Mouse (Mus musculus): ENCODE data around the gene Gm10447.
"Not testable (repeated sequence)": the region's sequence is repeated elsewhere in the genome, so short reads cannot be mapped to it uniquely, and the experiment has no call there.

The Gm10447 gene

DNA sequence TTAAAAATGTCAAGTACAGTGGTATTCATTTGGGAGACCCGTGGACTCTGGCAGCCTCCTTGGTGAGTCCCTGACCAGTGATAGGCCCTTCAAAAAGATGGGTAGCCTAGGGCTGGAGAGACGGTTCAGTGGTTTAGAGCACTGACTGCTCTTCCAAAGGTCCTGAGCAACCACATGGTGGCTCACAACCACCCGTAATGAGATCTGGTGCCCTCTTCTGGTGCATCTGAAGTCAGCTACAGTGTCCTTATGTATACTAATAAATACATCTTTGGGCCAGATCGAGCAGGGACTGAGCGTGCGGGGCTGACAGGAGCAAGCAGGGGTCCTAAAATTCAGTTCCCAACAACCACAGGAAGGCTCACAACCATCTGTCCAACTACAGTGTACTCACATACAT is 13.0 kb downstream of the Gm10447 start:
- no peak for DNase-seq (ENCODE audit: low spot score in 2 of 2)

DNA sequence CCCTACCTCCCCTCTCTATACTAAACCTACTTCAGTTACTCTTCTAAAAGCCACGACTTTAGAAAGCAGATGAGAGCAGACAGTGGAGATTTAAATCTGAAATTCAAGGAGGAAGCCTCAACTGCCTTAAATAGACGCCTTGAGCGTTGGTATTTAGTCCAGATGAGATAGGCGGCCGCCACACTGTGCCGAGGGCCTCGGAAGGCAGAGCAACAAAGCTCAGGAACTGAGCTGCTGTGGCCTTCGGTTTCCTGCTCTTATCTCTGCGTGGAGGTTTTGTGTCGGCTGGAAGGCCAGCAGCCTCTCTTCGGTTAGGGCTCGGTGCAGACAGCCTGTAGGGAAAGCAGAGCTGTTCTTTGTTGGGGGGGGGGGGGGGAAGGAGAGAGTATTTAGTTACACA is 15.0 kb downstream of the Gm10447 start:
- DNase-seq (ENCODE audit: low spot score in 2 of 2): no peak

DNA sequence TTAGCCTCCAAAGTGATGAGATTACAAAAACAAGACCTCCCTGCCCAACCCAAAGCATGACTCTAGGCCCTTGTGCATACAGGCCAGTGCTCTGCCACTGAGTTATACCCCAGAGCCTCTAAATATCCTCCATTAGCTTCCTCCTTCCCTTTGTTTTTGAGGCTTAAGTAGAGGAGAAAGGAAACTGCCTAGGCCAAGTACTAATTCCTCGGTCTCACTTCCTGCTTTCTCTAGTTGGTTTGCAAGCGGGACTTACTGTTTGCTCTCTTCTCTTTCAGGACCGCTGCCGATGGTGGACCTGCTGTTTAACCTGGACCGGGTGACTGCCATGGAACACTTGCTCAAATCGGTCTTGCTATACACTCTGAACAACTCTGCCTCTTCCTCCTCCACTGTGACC is 20.6 kb downstream of the Gm10447 start:
- DNase-seq (ENCODE audit: low spot score in 2 of 2): no peak

DNA sequence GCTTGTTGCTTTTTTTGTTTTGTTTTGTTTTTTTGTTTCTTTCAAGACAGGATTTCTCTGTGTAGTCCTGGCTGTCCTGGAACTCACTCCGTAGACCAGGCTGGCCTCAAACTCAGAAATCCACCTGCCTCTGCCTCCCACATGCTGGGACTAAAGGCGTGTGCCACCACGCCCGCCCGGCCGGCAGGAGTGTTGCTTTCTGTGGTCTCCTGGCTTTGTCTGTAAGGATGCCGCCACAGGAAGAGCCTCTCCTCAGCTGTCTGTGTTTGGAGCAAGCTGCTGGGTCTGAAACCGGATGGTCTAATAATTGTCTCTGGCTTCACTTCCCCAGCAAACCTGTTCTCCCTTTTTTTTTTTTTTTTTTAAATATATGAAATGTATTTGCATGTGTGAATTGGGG is 21.4 kb downstream of the Gm10447 start:
- no peak for DNase-seq (ENCODE audit: low spot score in 2 of 2)

DNA sequence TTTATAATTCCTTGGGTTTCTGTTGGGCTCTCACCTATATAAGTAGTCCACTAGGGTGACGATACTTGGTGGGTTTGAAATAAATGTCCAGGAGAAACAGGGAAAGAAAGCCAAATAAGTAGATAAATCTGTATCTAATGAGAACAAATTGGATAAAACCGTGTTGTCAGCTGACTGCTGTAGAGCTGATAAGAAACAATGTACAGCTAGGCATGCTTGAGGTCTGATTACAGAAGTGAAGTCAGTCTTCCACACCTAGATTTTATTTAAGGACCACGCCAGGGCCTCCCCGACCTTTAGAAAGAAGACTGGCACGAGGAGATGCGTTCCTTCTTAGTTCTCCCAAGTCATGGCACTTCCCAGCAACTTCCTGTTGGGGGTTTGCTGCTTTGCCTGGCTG is 23.9 kb downstream of the Gm10447 start:
- no peak for DNase-seq (ENCODE audit: low spot score in 2 of 2)

DNA sequence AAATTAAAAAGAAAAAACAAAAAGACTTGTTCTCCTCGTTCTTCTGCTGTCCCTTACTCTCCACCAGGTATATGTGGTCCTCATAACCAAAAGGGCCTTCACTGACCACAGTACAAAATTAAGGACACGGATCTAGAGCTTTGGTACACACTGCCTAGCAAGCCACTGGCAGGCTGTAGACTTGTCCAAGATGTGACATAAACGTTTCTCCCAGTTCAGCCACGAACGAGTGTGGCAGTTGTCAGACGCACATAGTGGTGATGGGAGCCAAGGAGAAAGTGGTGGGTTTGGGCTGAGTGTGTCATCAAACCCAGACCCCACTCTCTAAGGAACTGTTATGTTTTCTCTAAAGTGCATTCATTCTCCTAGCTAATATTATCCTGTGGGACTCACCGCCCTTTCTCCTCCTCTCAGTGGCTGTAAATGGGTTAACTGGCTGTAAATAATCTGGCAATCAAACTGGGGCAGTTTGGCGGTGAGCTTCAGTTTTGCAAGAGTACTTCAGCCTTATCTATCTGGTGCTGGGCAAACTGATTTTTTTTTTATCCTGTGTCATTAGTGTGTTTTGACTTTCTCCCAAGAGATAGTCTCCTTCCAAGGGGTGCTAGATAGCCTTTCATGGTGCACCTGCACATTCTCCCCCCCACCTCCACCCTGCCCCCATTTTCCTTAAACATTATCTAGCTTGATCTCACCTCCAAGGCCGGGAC is 25.4 kb downstream of the Gm10447 start:
- no peak for DNase-seq (ENCODE audit: low spot score in 2 of 2)

DNA sequence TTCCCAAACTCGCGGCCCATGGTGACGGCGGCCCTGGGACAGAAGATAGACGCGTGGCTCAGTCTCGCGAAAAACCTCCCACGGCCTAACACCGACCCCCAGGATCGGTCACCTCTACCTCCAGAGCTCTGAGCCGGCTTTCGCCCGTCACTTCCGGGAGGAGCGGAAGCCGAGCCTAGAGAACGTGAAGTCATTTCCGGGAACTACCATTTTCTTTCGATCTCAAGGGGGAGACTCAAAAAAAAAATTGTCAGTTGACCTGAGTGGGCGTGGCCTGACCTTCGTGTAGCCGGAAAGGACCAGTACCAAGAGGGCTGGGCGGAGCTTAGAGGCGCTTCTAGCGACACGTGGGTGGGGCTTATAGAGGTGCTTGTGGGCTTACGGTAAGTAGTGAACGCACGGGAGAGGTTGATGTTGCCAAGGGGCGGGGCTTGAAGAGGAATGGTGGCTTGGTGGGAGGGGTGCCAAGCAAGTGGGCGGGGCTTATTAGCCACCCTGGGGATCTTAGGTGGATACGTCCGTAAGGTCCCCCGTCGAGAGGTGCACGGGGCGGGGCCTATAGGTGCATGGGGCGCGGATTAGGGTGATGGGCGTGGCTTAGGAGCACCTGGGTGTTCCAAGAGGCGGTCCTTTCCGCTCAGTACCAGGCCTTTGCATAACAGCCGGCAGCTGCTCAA is 26.1 kb downstream of the Gm10447 start, which contains the start of the genes Uqcrq and Gdf9:
TSS of gene Uqcrq (minus strand) at position 162 of the 677 bp plus-strand sequence.
TSS of gene Gdf9 (plus strand) at position 354 of the 677 bp plus-strand sequence.
- peak; percentile 99 for DNase-seq (ENCODE audit: low spot score in 2 of 2)

DNA sequence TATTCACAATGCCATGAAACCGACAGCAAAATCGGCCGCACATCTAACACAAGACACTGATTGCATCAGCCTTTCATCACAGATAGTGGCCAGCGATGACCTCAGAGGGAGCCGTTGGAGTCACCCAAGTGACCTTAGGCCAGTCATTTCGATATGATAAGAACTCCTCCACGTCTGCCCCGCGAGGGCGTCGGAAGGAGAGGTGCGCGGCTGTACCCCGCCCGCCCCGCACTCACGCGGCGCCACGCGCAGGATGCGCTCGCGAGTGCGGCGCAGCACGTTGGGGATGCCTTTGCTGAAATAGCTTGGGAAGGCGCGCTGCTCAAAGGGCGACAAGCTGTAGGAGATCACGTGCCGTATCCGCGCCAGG is 26.6 kb downstream of the Gm10447 start:
- DNase-seq (ENCODE audit: low spot score in 2 of 2): no peak

DNA sequence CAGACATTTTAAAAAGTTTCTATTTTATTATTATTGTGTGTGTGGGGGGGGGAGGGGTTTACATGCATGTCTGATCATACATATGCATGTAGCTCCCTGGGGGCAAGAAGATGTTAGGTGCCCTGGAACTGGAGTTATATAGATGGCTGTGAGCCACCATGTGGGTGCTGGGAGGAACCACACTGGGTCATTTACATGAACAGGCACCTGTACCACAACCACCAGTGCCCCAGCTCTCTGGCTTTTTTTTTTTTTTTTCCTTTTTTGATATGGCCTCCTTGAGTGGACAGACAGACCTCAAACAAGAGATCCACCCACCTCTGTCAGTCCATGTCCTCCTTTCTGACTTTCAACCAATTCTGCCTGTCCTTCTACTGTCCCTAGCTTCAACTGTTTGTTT is 27.7 kb downstream of the Gm10447 start:
- no peak for DNase-seq (ENCODE audit: low spot score in 2 of 2)

DNA sequence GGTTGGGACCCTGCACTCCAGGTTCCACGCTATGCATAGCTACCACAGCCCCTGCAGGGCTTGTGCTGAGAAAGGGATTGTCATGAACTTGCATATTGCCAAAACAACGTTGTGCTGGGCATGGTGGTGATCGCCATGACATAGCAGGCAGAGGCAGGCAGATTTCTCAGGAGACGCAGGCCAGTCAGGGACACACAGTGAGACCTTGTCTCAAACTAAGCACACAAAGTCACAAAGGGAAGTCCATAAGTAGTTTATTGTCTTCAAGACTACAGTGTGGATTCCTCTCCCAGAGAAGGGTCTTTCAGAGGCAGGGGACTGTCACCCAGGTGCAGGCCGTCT is 28.2 kb downstream of the Gm10447 start:
- DNase-seq (ENCODE audit: low spot score in 2 of 2): no peak

DNA sequence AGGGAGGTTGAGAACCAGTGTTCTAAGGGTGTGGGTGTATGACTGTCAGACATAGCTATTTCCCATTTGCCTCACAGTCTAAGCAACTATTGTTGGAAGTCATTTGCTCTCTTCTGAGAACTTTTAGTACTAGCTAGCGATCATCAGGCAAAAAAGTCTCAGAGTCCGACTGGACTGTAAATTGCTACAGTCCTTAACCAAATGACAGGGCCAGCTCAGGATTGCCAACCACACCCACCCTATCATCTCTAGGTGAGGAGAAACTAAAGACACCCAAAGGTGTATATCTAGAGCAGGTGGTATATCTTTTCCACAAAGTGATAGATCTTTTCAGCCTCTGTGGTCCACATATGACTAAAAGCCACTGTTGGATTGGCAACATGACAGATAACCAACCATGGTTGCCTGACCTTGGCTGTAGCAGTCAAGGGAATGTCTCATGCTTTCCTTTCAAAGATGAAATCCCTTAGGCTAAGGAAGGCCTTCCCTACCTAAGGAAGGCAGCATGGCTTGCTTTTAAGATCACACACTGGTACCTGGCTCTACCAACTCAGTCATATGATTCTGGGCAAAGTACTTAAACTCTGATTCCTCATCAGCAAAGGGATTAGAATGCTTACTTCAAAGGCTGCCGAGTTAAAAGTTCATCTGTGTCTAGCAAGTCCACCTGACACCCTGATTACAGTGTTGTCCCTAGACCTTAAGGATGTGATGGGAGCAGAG is 28.8 kb downstream of the Gm10447 start:
- no peak for DNase-seq (ENCODE audit: low spot score in 2 of 2)

DNA sequence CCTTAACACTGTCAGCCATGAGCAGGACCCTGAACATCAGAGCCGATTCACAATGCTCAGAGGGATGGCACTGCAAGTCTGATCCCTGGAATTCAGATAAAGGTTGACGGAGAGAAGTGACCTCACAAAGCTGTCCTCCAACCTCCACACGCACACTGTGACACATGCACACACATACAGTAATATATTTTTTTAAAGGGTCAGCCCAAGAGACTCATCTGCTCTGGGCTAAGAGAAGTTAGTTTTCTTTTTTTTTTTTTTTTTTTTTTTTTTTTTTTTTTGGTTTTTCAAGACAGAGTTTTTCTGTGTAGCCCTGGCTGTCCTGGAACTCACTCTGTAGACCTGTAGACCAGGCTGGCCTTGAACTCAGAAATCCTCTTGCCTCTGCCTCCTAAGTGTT is 30.0 kb downstream of the Gm10447 start:
- not testable (repeated sequence) for DNase-seq (ENCODE audit: low spot score in 2 of 2)

DNA sequence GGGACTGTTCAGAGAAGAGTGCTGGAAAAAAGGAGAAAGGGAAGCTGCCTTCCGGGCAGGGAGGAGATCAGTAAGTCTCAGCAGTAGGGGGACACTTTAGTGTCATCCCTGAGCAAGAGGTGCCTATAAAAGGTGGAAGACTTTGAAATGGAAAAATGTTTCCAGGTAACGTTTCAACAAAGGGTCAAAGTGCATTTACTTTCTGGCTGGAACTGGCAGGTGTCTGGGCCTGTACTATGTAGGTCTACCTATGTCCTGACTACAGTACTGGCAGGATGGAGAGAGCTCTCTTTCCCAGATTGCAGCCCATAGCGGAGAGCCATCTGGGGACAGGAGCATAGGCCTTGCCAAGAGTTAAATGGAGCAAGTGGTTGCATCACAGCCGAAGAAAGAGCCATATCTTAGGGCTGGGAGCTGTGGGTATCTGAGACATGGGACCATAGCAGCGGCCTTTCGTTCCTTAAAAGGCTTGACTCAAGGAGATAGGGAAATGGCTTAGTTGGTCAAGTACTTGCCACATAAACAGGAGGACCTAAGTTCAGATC is 31.1 kb downstream of the Gm10447 start:
- no peak for DNase-seq (ENCODE audit: low spot score in 2 of 2)

DNA sequence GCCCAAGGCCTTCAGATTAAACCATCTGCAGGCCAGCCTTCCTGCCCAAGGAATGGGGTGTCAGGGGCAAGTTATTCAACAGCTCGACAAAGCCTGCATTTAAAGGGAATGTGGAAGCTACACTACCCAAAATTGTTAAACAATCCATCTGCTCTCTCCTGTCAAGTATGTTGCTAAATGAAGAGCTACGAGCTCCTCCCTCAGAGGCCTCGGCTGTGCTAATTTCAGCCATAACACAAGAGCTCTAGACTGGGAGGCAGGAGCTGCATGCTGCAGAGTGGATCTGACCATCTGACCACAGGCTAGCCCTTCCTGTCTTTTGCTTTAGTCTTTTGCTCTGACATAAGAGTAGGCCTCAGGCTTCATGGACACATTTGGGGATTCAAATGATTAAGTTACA is 31.7 kb downstream of the Gm10447 start:
- no peak for DNase-seq (ENCODE audit: low spot score in 2 of 2)

DNA sequence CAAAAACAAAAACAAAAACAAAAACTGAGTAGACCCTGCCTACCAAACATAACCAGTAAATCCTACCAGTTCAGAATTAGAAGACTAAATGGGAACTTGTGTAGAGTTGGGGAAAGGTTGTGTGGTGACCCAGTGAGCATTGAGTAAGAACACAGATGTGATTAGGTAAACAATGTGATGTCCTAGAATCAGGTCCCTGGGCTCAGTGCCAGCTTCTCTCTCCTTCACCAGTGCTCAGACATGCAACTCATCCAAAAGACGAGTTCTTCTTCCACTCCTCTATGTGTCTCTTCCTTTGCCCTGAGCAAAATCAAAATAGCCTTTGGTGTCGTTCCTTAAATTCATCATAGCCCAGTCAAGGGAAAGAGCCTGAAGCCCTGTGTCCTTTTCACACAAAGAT is 32.1 kb downstream of the Gm10447 start:
- no peak for DNase-seq (ENCODE audit: low spot score in 2 of 2)

DNA sequence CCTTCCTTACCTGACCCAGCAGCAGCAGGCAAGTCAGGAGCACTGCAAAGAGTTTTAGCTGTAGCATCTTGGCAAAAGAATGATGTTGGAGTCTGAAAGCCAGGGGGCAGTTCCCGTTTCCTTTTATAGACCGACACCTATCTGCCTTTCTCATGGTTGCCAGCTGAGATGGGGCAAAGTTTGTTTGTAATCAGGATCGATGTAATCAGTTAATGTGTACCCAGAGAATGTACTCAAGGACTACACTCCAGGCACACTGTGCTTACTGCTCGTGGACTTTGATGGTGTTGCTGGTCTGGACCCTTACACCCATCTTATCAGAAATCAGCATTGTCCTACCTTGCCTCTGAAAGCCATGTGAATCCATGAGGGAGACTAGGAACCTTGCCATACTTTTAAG is 33.9 kb downstream of the Gm10447 start, which contains the start of gene Leap2:
TSS of gene Leap2 (minus strand) at position 135 of the 400 bp plus-strand sequence.
- no peak for DNase-seq (ENCODE audit: low spot score in 2 of 2)

DNA sequence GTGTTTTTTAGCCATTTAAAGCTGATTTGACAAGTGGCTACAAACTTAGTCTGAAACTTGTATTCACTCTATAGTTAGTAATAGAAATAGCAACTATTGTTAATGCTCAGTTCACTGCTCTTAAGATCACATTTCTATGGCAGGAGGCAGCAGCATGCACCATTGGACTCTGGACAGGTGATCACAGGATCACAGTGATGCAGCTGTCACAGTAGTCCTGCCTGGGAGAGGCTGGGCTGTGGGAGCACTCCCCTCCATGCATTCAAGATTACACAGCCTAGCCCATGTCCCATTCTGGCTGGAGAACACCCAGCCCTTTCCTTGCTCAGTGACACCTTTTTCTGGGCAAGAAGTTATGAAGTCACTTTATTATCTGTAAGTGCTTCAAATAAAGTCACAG is 38.9 kb downstream of the Gm10447 start:
- DNase-seq (ENCODE audit: low spot score in 2 of 2): no peak

DNA sequence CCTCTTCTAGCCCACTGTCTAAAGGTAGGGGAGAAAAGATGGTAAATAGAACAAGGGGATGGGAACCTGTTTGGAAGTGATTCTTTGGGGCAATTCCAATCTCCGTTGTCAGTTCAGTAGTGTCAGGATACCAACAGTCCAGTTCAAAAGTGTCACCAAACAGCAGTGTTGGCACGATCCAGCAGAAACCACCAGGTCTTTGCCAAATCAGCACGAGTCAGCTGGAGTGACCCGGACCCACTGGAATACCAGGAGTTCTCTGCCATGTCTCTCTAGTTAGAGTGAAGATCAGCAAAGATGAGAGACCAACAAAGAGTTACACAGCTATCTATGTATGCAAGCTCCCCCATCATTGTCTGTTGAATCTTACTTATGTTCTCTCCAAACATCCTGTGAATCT is 43.0 kb downstream of the Gm10447 start:
- DNase-seq (ENCODE audit: low spot score in 2 of 2): no peak

DNA sequence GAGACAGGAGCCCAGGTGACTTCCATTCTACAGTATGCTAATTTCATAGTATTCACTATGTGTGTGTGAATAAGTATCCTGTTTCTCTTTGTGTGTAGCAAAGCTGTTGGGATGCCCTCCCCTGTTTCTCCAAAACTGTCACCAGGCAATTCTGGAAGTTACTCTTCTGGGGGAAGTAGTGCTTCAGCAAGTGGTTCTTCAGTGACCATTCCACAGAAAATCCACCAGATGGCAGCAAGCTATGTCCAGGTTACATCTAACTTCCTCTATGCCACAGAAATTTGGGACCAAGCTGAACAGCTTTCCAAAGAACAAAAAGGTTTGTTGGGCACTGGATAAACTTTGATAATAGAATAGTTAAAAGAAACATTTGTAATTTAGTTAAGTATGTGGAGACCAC is 45.2 kb downstream of the Gm10447 start:
- DNase-seq (ENCODE audit: low spot score in 2 of 2): no peak

Measured in frontal cortex, postnatal 25 days (tissue).